Mouse (Mus musculus): ENCODE measurements around the gene Atf3. TPM values are rescaled to one million over a fixed set of nuclear protein-coding genes. Genes with fewer than 3 reads are reported as not detected.
A peak's percentile ranks its signal among the peaks of the same experiment; 100 is the strongest.

The Atf3 gene
- total RNA-seq, 2 experiments from 2014 or later: 0.91 to 3.1 TPM

DNA sequence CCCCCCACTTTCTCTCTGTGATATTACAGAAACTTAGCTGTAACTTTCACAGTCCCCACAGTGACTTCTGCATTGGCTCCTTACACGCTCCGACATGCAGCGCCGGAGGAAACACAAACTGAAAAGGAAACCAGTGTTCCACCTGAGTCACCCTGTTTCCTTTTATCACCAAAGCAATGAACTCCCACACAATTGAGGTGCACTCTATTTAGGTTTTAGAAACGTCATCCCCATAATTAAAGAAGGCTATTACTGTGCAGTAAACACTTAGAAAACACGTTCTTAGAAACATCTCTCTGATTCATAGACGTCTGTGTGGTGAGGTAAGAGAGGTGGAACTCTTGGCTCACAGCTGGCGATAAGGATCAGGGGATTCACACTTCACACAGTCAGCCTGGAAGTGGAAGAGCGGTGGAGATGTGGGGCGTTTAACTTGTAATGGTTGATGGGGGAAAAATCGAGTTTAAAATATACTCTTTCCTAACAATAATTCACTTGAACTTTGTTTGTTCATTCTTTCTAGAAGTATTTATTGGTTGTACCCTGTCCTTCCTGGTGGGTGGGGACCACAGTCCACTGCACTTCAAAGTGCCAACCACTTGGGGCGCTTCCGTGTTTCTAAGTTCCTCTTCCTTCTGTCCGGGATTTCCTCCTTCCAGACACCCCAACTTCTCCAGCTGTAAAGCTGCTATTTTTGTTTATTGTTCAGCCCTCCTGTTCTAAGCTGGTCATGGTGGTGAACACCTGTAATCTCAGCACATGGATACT is 24.0 kb downstream of the Atf3 start:
- no peak for DNase-seq (ENCODE audit: low spot score in 2 of 2)

DNA sequence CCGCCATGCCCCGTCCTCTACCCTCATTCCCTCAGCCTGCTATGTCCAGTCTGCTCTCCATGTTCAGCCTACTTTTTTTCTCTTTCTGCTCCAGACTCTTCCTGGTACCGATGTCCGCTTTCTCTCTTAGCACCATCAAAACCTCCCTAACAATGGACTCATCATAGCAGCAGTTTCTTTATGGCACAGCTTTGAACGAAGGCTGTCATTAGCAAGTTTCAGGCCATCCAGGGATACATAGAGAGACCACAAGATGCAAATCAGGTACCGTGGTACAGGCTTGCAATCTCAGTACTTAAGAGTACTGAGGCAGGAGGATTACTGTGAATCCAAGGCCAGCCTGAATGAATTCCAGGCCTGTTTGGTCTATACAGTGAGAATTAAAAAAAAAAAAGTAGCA is 25.1 kb downstream of the Atf3 start:
- no peak for DNase-seq (ENCODE audit: low spot score in 2 of 2)

DNA sequence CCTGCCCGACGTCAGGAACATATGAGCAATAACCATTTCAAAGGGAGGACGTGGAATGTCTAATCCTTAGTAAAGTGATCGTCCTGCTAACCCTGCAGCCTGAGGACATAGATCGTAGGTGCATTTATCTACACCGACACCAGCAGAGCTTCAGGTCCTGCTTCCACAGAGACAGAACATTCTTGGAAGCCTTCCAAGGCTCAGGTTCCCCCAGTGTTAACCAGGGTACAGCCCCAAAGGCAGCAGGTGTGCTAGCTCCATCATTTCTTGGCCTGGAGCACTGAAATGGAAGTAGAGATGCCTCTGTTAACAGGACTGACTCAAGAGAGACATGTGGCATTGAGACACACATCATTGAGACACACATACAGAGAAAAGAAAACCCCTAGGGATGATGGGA is 25.6 kb downstream of the Atf3 start:
- no peak for DNase-seq (ENCODE audit: low spot score in 2 of 2)

DNA sequence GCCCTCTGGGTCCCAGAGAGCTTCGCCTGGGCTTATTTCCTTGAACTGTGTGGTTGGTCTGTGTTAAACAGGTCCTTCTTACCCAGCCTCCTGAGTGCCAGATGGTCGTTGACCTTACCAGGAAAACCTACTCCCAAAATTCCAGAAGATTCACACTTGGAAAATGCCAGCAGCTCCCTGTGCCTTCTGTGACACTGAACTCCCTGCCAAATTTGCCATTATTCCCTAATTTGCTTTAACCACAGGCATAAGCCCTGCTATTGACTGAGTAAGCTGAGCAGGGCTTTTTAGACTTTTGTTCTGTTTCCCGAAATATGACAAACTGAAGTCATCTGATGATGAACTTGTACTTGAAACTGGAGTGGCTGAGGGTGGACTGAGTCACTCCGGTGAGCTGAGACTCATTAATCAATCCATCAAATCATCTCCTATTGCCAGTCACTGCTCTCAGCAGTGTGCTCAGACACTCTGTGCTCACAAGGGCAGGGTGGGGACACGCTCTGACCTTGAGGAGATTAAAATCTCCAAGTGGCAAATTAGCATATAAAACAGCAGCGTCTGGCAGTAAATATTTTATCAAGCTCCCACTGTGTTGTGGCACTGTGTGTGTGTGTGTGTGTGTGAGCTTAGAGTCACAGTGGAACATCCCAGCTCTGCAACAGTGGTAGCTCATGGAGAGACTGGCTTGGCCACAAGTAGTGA is 28.0 kb downstream of the Atf3 start:
- no peak for DNase-seq (ENCODE audit: low spot score in 2 of 2)

DNA sequence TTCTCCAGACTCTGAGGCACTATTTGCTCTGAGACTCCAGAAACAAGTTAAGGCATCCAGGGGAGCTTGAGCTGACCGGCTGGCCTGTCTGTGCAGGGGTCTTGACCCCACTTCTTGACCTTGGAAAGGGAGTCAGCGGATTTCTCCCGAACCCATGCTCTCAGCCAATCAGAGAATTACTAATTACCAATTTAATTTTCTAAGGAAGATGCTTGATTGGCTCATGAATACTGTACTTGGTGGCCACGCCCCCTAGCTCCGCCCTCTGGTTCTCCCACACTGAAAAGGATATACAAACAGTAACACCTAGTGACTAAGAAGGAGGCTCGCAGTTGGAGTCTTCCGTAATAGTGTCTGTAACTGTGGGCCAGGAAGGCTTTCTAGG is 31.5 kb downstream of the Atf3 start:
- no peak for DNase-seq (ENCODE audit: low spot score in 2 of 2)

DNA sequence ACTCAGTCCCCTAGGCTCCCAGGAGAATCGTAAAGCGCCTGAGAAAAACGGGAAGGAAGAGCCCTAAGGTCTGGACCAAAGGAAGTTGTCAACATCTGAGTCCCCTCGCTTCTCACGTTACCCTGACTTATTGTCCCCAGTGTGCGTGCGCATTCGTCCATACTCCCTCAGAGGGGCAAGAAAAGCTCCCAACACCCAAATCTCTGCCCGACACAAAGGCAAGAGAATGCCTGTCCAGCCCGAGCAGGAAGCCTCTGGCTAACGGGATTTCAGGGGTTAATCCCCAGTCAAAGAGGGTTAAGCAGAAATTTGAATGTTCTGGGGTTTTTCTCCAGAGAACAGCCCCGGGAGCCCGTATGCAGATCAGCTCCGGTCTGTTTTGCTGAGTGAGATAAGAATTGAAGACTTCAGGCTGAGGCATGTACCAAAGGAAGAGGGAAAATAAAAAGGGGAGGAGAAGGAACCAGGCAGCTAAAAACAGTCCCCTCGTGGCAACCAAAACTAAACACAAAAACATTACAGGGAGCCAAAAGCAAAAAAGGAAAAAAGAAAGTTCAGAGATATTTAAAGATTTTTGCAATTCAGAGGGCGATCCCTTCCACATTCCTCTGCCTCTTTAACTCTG is 32.0 kb downstream of the Atf3 start:
- DNase-seq (ENCODE audit: low spot score in 2 of 2): no peak

DNA sequence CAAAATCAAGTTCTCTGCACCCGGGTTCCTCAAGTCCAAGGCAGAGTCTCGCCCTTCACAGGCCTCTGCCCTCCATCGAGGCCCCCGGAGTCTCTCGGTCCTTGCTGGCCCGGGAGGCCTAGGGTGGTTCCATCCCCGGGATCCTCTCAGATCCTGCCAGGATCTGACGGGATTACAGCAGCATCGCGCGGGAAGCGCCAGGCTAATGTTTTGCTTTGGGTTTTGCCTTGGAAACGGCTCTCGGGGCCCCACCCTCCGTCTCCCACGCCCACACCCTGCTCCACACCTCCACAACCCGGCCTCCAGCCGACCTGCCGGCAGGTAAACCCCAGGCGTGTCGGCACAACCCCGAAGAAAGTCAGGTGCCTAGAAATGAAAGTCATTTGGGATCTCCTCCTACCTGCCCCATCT is 33.0 kb downstream of the Atf3 start:
- peak in 1 of 2 experiments; percentile 6 for DNase-seq (ENCODE audit: low spot score in 2 of 2)

DNA sequence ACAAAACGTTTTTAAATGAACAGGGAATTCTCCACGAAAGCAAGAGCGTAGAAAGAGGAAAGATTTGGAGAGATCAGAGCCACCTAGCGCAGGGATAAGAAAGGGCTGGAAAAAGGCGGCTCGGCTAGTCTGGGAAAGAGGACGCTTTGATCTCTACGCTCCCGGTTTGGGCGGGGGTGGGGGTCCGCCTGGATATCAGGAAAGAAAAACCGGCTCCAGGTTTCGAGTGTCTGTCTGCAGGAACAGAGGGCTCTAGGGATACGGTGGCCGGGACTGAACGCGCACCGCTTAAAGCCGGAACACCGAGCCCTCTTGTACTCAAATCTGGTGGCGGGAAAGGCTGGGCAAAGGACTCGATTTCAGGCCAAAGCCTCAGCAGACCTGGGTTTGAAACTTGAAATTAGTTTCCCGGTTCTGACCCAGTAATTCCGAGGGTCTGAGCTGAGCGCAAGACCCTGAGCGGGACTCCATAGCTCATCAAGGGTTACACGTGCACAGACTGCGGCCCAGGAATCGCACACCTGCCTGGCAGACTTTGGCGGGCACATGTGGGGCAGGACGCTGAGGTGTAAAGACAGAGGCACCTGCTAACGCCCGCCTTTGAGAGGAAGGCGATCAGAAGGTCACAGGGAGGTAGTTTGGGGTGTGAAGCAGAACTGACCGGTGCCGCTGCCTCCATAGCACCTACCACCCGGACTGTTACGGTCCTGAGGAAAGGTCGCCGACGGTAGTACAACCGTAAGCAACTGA is 33.6 kb downstream of the Atf3 start:
- DNase-seq (ENCODE audit: low spot score in 2 of 2): no peak

DNA sequence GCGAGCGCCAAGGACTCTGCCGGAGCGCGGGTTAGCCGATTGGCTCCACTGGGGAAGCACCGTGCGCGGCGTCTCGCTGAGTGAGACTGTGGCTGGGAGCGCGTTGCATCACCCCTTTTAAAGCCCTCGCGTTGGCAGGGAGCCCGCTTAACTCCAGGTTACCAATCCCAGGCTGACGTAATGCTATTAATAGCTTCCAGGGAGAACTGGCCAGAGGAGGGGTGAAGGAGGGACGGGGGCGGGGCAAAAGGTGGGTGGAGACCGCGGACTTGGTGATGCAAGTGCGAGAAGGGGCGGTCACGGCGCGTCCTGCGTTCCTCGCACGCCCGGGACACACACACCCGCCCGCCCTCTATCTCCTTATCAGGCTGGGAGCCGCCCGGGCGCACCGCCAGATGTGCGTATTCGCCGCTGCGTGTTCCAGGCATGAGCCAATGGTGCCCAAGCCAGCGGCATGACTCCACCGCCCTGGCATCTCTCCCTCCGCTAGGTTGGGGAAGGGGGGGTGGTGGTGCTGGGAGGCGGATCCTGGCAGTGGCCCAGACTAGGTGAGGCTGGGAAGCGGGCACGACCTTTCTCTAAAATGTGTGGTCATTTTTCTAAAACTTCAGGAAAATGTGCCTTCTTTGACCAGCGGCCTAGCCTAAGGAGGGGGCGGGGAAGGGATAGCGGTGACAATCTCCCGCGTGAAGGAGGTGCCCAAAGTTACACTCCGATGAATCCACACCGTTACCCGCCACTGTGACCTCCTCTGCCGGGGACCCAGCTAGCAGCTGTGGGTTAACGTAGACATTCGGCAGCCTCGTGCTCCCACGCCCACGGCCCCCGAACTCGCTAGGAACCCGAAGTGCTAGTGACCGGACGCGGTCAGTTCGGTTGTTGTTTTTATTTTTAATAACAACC is 34.4 kb downstream of the Atf3 start:
- DNase-seq (ENCODE audit: low spot score in 2 of 2): peak; percentile 77 to 82

DNA sequence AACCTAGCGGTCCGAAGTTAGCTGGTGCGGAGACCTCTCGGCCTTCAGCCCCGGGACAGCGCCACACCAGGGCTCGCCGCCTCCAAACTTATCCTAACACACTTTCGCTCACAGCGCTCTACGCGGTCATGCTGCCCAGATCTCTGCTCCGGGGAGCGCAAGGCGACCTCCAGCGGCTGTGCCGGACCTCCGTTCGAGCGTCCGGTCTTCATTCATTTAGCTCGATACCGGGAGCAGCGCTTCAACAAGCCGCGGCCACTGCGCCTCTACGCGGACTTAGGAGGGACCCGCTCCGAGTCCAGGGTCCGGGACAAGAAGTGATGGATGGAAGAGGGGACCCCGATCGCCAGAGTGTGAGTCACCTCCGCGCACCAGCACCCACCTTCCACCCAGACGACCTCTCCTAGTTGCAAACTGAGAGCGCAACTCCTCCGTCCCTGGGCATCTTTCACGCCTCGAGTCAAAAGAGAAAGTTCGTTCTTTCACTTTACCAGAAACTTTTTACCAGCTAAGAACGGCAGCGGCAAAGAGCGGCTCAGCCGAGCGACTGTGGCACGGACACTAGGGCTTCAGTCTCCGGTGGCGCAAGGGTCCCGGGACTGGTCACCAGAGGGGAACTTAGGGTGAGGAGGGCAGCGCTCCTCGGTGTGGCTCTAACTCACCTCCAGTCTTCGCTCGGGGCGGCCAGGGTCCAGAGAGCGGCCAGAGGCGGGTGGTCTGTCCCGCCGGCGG is 35.2 kb downstream of the Atf3 start:
- peak; percentile 8 to 25 for DNase-seq (ENCODE audit: low spot score in 2 of 2)

DNA sequence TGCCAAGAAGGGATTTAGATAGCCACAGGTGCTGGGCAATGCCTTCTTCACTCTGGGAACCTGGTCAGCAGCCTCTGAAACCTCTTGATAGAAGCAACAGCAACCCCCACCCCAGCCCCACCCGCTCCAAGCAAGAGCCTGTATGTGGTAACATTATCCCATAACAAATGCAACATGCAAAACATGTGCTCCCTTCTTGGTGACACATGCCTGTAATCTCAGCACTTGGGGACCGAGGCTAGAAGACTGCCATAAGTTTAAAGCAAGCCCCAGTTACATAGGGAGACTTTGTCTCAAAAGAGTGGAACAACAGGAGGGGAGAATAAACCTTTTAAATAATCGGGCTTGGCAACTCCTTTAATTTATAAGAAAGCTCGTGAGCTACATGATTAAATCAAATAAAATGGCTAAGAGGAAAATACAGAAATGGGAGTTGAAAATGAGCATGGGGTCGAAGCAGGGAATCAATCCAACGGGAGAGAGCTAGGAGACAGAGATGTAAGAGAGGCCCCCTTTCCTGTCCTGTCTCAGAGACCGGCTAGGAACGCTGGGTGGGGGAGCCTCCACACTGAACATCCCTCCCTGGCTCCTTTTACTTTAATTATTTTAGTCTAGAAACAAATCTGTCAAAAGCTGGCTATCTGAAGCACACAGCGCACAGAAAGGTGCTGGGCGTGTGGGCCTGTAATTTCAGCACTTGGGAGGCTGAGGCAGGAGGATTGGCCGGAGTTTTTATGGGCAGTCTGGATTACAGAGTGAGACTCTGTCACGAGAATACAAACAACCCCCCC is 36.2 kb downstream of the Atf3 start:
- no peak for DNase-seq (ENCODE audit: low spot score in 2 of 2)

DNA sequence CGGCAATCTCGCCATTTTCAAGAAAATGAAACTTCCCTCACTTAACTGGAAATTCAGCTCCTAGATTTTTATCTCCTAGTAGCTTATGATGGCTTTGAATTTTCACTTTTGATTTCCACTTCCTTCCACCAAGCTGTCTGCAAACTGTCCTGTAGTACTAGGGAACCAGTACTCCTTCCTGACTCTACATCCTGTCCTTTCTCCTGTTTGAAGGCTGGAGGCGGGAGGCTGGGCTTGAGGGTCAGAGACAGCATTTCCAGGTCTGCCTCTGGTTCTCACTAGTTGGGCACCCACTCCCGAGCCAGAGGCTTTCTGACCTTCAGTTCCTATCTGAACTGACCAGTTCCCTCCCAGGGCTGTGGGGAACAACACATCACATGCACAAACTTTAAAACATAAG is 37.4 kb downstream of the Atf3 start:
- no peak for DNase-seq (ENCODE audit: low spot score in 2 of 2)

DNA sequence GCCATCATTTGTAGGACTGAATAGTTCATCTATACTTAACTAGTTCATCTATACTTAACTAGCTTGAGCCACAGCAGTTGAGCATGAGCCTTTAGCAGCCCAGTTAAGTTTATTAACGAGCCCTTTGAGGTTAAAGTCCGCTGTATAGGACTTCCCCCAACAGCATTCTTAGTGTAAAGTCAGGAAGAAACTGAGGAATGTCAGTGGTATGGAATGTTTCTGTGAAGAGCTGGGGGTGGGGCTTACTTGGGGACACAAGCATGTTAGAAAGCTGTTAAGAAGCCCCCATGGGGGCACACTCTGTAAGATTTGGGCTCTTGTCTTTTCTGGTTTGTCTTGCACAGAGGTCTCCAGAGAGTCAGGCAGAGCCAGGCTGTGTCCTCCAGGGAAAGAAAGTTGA is 38.0 kb downstream of the Atf3 start:
- no peak for DNase-seq (ENCODE audit: low spot score in 2 of 2)

DNA sequence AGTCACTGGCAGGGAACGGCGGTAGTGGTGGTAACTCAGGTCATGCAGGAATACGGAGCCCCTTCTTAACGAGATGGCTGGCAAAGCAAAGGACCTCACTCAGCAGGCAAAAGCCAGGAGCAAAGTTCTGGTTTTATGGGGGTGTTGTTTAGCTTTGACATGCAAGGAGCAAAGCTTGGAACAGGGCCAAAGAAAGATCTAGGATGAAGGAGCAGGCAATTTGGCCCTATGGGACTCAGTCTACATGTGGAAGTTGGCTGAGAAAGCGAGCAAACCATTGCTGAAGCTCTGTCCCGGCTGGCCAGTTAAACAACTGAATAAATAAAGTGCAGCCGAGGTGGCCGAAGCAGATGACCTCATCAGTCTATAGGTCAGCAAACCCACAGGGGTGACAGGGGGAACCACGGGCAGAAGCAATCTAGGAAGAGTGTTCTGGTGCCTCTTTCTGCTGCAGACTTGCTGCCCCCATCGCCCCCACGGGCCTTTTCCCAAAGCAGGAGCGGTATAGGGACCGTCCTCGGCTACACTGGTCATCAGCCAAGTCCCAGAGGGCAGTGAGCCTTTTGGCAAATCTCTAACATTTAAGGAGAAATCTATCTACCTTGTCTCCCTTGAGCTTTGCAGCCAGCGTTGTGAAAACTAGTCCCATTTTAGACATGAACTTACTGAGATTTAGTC is 39.2 kb downstream of the Atf3 start:
- no peak for DNase-seq (ENCODE audit: low spot score in 2 of 2)

DNA sequence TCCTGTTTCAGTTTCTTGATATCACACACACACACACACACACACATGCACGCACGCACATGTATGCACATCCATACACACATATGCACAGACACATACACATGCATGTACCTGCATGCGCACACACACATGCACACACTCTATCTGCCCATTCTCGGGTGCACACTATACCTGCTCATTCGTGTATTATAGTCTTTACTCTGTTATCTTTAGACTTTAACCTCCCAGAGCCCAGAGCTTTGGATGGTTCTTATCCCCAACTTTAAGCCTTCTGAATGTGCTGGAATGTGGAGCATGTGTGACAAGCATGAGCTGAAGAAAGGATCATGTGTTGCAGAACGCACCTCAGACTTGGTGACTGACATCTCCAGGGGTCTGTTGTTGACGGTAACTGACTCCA is 41.0 kb downstream of the Atf3 start:
- no peak for DNase-seq (ENCODE audit: low spot score in 2 of 2)

DNA sequence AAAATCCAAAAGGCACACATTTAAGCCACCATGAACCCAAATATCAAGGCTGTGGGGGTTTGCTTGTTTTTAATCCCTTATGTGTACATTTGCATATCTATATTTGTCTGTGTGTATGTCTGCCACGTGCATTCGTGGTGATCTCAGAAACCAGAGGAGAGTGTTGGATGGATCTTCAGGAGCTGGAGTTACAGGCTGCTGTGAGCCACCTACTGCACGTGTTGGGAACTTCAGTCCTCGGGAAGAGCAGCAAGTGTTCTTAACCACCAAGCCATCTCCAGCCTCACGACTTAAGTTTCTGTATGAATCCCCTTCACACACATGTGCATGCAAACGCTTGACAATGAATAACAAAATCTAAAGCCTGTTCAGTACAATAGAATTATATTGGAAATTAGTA is 45.4 kb downstream of the Atf3 start:
- peak; percentile 61 to 68 for DNase-seq (ENCODE audit: low spot score in 2 of 2)

DNA sequence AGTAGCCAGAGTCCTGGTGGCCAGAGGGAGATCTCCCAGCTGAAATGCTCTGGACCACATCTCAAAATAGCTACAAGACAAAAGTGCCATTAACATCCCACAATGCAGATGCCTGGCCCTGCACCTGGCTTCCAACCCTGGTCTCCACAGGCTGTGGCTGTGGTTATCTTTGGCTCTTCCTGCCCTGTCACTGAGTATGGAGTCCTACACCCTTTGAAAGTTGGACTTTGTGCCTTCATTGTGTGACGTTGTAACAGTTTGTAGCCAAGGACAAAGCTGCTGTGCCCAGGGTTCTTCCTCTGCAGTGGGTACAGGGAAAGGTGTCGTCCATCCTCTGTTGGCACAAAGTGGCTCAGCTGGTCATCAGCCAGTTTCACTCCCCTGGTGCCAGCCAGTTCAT is 47.4 kb downstream of the Atf3 start:
- DNase-seq (ENCODE audit: low spot score in 2 of 2): no peak

DNA sequence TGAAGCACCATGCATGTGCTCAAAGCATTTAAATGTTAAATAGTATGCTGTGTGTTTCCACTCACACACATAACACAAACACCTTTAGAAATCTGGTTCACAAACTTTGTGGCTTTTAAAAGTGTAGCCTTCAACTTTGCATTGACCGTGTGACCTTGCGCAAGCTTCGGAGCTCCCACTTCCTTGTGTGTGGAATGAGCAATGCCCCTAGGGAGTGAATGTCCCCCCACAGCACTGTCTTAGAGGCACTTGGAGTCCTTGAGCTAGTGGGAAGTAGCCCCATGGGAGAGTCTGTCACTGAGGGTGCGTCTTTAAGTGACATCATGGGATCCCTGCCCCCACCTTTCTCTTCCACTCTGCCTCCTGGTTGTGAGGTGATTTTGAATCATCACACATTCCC is 51.6 kb downstream of the Atf3 start:
- DNase-seq (ENCODE audit: low spot score in 2 of 2): no peak

DNA sequence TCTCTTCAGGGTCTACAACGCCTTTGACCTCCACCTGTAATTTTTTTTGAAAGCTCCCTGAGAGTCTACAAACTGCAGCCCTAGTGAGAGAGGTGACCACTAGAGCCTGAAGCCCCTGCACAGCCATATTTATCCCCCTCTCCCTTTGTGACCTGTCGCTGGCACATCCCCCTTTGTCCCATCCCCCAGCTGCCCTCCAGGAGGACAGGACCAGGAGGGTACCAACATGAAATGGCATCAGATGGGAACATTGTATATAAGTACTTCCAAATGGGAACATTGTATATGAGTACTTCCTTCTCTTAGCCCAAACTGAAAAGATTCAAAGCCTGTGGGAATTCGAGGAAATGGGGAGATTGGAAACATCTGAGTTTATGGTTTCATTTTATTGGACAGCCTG is 53.1 kb downstream of the Atf3 start, which contains the start of gene Fam71a:
Gene Fam71a (minus strand): TSS at position 101 of the 400 bp plus-strand sequence.
- no peak for DNase-seq (ENCODE audit: low spot score in 2 of 2)
